In genomic region chr9:37545166-37545610, GRCm38 (mm10) we compare ENCODE assay signal across 8 mouse cellular contexts. TPM values are rescaled to one million over a fixed set of nuclear protein-coding genes. Genes with fewer than 3 reads are reported as not detected.
DNase-seq lines count a peak whose midpoint lies in the region; ATAC-seq and TF ChIP-seq lines count a peak whose summit lies in the region.

No protein-coding gene starts in this region.

- DNase-seq in heart, adult 2 months: no peak
- no peak for DNase-seq in heart, postnatal 10 days
- peak; percentile 11 for DNase-seq in A20 (ENCODE audit: low read depth, low spot score)
- no peak for DNase-seq in liver, embryonic 11.5 days (ENCODE audit: low spot score)
- no peak for DNase-seq in frontal cortex, postnatal 10 days (ENCODE audit: low spot score in 2 of 2)
- DNase-seq in spleen, postnatal 10 days (ENCODE audit: low spot score in 2 of 2): no peak
- no peak for DNase-seq in yolk sac, embryonic 10.5 days (ENCODE audit: low spot score)

- no peak for TF ChIP-seq POLR2A in heart, adult 2 months (IDR thresholded peaks at IDR 0.05; ENCODE audit: insufficient read depth, low read depth, low read length)

- TF ChIP-seq EP300 in heart, adult 2 months (IDR thresholded peaks at IDR 0.05; ENCODE audit: insufficient read depth, low read depth, low read length): no peak

- intact Hi-C loops in heart, adult 2 months (cut with DNase I): loop anchor here (2.0 kb wide), 2 partner anchors 14 to 82 kb away; no protein-coding TSS in a partner anchor
- intact Hi-C loops in heart, postnatal 10 days (cut with DNase I): loop anchor here (2.0 to 5.0 kb wide), 2 partner anchors 82 to 138 kb away; no protein-coding TSS in a partner anchor

- H3K4me2 ChIP-seq in forebrain, embryonic 12.5 days: peak overlapping the region; percentile 56
- peak overlapping the region; percentile 75 for H3K4me2 ChIP-seq in liver, embryonic 11.5 days

- no peak overlapping the region for H3K4me3 ChIP-seq in heart, adult 2 months
- peak overlapping the region; percentile 30 for H3K4me3 ChIP-seq in forebrain, embryonic 12.5 days (replicated peaks)
- peak overlapping the region; percentile 46 for H3K4me3 ChIP-seq in liver, embryonic 11.5 days (ENCODE audit: low read depth, low read length)

- H3K9ac ChIP-seq in heart, adult 2 months (ENCODE audit: low read depth, low read length): no peak overlapping the region
- no peak overlapping the region for H3K9ac ChIP-seq in forebrain, embryonic 12.5 days
- H3K9ac ChIP-seq in liver, embryonic 11.5 days (ENCODE audit: low read depth, low read length): no peak overlapping the region

- H3K27ac ChIP-seq in heart, adult 2 months: peak overlapping the region; percentile 59; the same call in 1 of the 2 replicates
- no peak overlapping the region for H3K27ac ChIP-seq in forebrain, embryonic 12.5 days
- H3K27ac ChIP-seq in liver, embryonic 11.5 days (ENCODE audit: low read depth, low read length): no peak overlapping the region

- peaks cover 22% of the 10 kb centered on the region for H3K36me3 ChIP-seq in heart, adult 2 months (ENCODE audit: control insufficient read depth, insufficient read depth, low read length)
- no peaks in the 10 kb centered on the region for H3K36me3 ChIP-seq in forebrain, embryonic 12.5 days (replicated peaks)
- H3K36me3 ChIP-seq in liver, embryonic 11.5 days (ENCODE audit: control insufficient read depth, insufficient read depth, low read length): no peaks in the 10 kb centered on the region

- no peak for TF ChIP-seq CTCF in heart, adult 2 months (IDR thresholded peaks at IDR 0.05)

- no peaks in the 10 kb centered on the region for H3K9me3 ChIP-seq in forebrain, embryonic 12.5 days
- no peaks in the 10 kb centered on the region for H3K9me3 ChIP-seq in liver, embryonic 11.5 days (ENCODE audit: control insufficient read depth, low read length)

- ATAC-seq in forebrain, embryonic 12.5 days (ENCODE audit: low FRiP score): peak; percentile 62; the same call in 1 of the 2 replicates
- ATAC-seq in liver, embryonic 11.5 days (replicated peaks; ENCODE audit: low FRiP score): peak; percentile 25; the same call in 1 of the 2 replicates

- H3K4me1 ChIP-seq in heart, adult 2 months (ENCODE audit: control insufficient read depth, insufficient read depth, low read length): peaks cover 15% of the 10 kb centered on the region
- H3K4me1 ChIP-seq in forebrain, embryonic 12.5 days: peaks cover 20% of the 10 kb centered on the region
- H3K4me1 ChIP-seq in liver, embryonic 11.5 days (replicated peaks; ENCODE audit: control insufficient read depth, insufficient read depth, low read length): peaks cover 14% of the 10 kb centered on the region

- H3K79me2 ChIP-seq in heart, adult 2 months (replicated peaks; ENCODE audit: control insufficient read depth, insufficient read depth, low read length): no peaks in the 10 kb centered on the region

- no peaks in the 10 kb centered on the region for H3K27me3 ChIP-seq in heart, adult 2 months (ENCODE audit: control insufficient read depth, insufficient read depth, low read length)
- H3K27me3 ChIP-seq in forebrain, embryonic 12.5 days: peaks cover 69% of the 10 kb centered on the region
- peaks cover 22% of the 10 kb centered on the region for H3K27me3 ChIP-seq in liver, embryonic 11.5 days (replicated peaks; ENCODE audit: control insufficient read depth, insufficient read depth, low read length)

- 35% methylated on average over 17 of the region's 17 CpGs for WGBS in heart, adult 2 months
- WGBS in forebrain, embryonic 12.5 days: 7% methylated on average over 17 of the region's 17 CpGs
- 29% methylated on average over 17 of the region's 17 CpGs for WGBS in liver, embryonic 11.5 days

RNA-seq across cellular contexts. Expression of gene Vsig2, which starts 6.1 kb away (rescaled TPM):
- 1 to 10 TPM; 2.5 to 4.9 TPM for total RNA-seq in heart, adult 2 months (2021)
- polyA plus RNA-seq in heart, adult 2 months (2012; rRNA removed): 16.0 and 21.1 TPM in 2 replicates
- total RNA-seq in heart, postnatal 10 days (2021): 10 to 100 TPM in 1 of 2 experiments, 1 to 10 TPM in 1; 5.6 to 10.4 TPM
- polyA plus RNA-seq in forebrain, embryonic 12.5 days (2016; fragmentation: Nextera tagmentation; extraction: Ambion mirVana): 0.32 and 0.82 TPM in 2 replicates
- polyA plus RNA-seq in liver, embryonic 11.5 days (2014; fragmentation: Nextera tagmentation; extraction: Ambion mirVana): 0.66 and 1.5 TPM in 2 replicates

RNA-seq across cellular contexts. Expression of gene Nrgn, which starts 7.5 kb away (rescaled TPM):
- 10 to 100 TPM in 1 of 2 experiments, 1 to 10 TPM in 1; 4.0 to 27.2 TPM for total RNA-seq in heart, adult 2 months (2021)
- polyA plus RNA-seq in heart, adult 2 months (2012; rRNA removed): 8.6 and 21.7 TPM in 2 replicates
- 1 to 10 TPM; 3.1 to 5.6 TPM for total RNA-seq in heart, postnatal 10 days (2021)
- 3.8 and 4.2 TPM in 2 replicates for polyA plus RNA-seq in forebrain, embryonic 12.5 days (2016; fragmentation: Nextera tagmentation; extraction: Ambion mirVana)
- 20.8 and 23.6 TPM in 2 replicates for polyA plus RNA-seq in liver, embryonic 11.5 days (2014; fragmentation: Nextera tagmentation; extraction: Ambion mirVana)

RNA-seq across cellular contexts. Expression of gene Siae, which starts 10.3 kb away (rescaled TPM):
- 1 to 10 TPM; 7.7 to 8.2 TPM for total RNA-seq in heart, adult 2 months (2021)
- 7.7 and 18.7 TPM in 2 replicates for polyA plus RNA-seq in heart, adult 2 months (2012; rRNA removed)
- total RNA-seq in heart, postnatal 10 days (2021): 1 to 10 TPM; 8.7 to 9.8 TPM
- 7.3 and 7.4 TPM in 2 replicates for polyA plus RNA-seq in forebrain, embryonic 12.5 days (2016; fragmentation: Nextera tagmentation; extraction: Ambion mirVana)
- polyA plus RNA-seq in liver, embryonic 11.5 days (2014; fragmentation: Nextera tagmentation; extraction: Ambion mirVana): 8.0 and 8.6 TPM in 2 replicates

RNA-seq across cellular contexts. Expression of gene Esam, which starts 17.3 kb away (rescaled TPM):
- total RNA-seq in heart, adult 2 months (2021): 10 to 100 TPM; 58.5 to 81.3 TPM
- 77.1 and 87.2 TPM in 2 replicates for polyA plus RNA-seq in heart, adult 2 months (2012; rRNA removed)
- 100 to 1,000 TPM; 125 to 131 TPM for total RNA-seq in heart, postnatal 10 days (2021)
- polyA plus RNA-seq in forebrain, embryonic 12.5 days (2016; fragmentation: Nextera tagmentation; extraction: Ambion mirVana): 23.2 and 24.3 TPM in 2 replicates
- polyA plus RNA-seq in liver, embryonic 11.5 days (2014; fragmentation: Nextera tagmentation; extraction: Ambion mirVana): 34.9 and 36.6 TPM in 2 replicates

RNA-seq across cellular contexts. Expression of gene Msantd2, which starts 56.1 kb away (rescaled TPM):
- 1 to 10 TPM; 6.4 to 7.1 TPM for total RNA-seq in heart, adult 2 months (2021)
- polyA plus RNA-seq in heart, adult 2 months (2012; rRNA removed): 10.7 and 12.8 TPM in 2 replicates
- 10 to 100 TPM; 11.7 to 16.4 TPM for total RNA-seq in heart, postnatal 10 days (2021)
- 46.9 and 47.3 TPM in 2 replicates for polyA plus RNA-seq in forebrain, embryonic 12.5 days (2016; fragmentation: Nextera tagmentation; extraction: Ambion mirVana)
- 13.2 and 17.7 TPM in 2 replicates for polyA plus RNA-seq in liver, embryonic 11.5 days (2014; fragmentation: Nextera tagmentation; extraction: Ambion mirVana)
